In the genomic region with DNA sequence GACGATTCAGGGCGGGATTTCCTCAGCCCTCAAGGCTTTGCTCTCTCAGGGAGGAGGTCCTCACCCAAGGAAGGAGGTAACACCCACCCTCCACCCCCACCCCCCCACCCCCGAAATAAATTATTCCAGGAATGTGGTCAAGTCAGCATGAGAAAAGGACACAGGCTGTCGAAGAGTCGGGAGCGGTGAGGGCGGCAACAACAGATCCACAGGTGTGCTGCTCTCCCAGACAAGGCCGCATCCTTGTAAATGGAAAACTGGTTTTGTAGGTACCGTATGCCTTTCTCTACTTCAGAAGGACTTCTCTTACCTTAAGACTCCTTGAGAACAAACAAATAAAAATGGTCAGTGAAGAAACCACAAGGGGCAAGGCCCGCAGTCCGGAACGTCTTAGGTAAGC, we compare ENCODE assay signal across 8 mouse cellular contexts. TPM values are rescaled to one million over a fixed set of nuclear protein-coding genes. Genes with fewer than 3 reads are reported as not detected.
A peak's percentile ranks its signal among the peaks of the same experiment; 100 is the strongest.
DNase-seq lines count a peak whose midpoint lies in the region; ATAC-seq lines count a peak whose summit lies in the region.

Serbp1 (plus strand) TSS at position 200 of the 400 bp plus-strand sequence.

- no peak for ATAC-seq in forebrain, embryonic 14.5 days
- no peak for ATAC-seq in liver, embryonic 12.5 days
- ATAC-seq in stomach, embryonic 14.5 days (ENCODE audit: insufficient number of reproducible peaks, insufficient read depth, low FRiP score, low read depth) = no peak

- no peak for DNase-seq in adrenal gland, adult 18-20 months (ENCODE audit: low spot score in 2 of 2)
- DNase-seq in adrenal gland, adult (ENCODE audit: inconsistent age in 2 of 2, low spot score in 1 of 2) = no peak
- peak; percentile 98 for DNase-seq in R1 (ENCODE audit: low read depth, low spot score)
- no peak for DNase-seq in forebrain, embryonic 14.5 days (ENCODE audit: low spot score)
- no peak for DNase-seq in hindbrain, embryonic 10.5 days (ENCODE audit: low spot score)
- DNase-seq in cerebellum, postnatal 36 days = no peak

- H3K4me2 ChIP-seq in forebrain, embryonic 14.5 days (ENCODE audit: low read length) = no peak within 1 kb of the TSS
- no peak within 1 kb of the TSS for H3K4me2 ChIP-seq in liver, embryonic 12.5 days
- H3K4me2 ChIP-seq in stomach, embryonic 14.5 days (replicated peaks; ENCODE audit: low read depth, low read length) = no peak within 1 kb of the TSS

- H3K36me3 ChIP-seq in forebrain, embryonic 14.5 days (ENCODE audit: control insufficient read depth, insufficient read depth, low read length) = no peaks in the 10 kb centered on the region
- no peaks in the 10 kb centered on the region for H3K36me3 ChIP-seq in hindbrain, embryonic 10.5 days
- H3K36me3 ChIP-seq in liver, embryonic 12.5 days = no peaks in the 10 kb centered on the region
- no peaks in the 10 kb centered on the region for H3K36me3 ChIP-seq in stomach, embryonic 14.5 days (ENCODE audit: control insufficient read depth, insufficient read depth, low read length)

- 27% methylated on average over 12 of the region's 12 CpGs for WGBS in forebrain, embryonic 14.5 days
- WGBS in hindbrain, embryonic 10.5 days = 23% methylated on average over 12 of the region's 12 CpGs
- WGBS in liver, embryonic 12.5 days (ENCODE audit: insufficient replicate concordance) = 58% methylated on average over 12 of the region's 12 CpGs
- WGBS in stomach, embryonic 14.5 days = 24% methylated on average over 12 of the region's 12 CpGs

- no peaks in the 10 kb centered on the region for H3K9me3 ChIP-seq in forebrain, embryonic 14.5 days (replicated peaks; ENCODE audit: control insufficient read depth, low read length)
- H3K9me3 ChIP-seq in hindbrain, embryonic 10.5 days = no peaks in the 10 kb centered on the region
- no peaks in the 10 kb centered on the region for H3K9me3 ChIP-seq in liver, embryonic 12.5 days (replicated peaks)
- H3K9me3 ChIP-seq in stomach, embryonic 14.5 days (ENCODE audit: control insufficient read depth, low read depth, low read length) = no peaks in the 10 kb centered on the region

- no peaks in the 10 kb centered on the region for H3K27me3 ChIP-seq in forebrain, embryonic 14.5 days (replicated peaks; ENCODE audit: control insufficient read depth, insufficient read depth, low read length)
- no peaks in the 10 kb centered on the region for H3K27me3 ChIP-seq in hindbrain, embryonic 10.5 days (ENCODE audit: insufficient read depth, poor library complexity, severe bottlenecking)
- no peaks in the 10 kb centered on the region for H3K27me3 ChIP-seq in liver, embryonic 12.5 days (replicated peaks)
- H3K27me3 ChIP-seq in stomach, embryonic 14.5 days (ENCODE audit: control insufficient read depth, insufficient read depth, low read length) = no peaks in the 10 kb centered on the region

- H3K9ac ChIP-seq in forebrain, embryonic 14.5 days (ENCODE audit: low read length) = no peak within 1 kb of the TSS
- H3K9ac ChIP-seq in liver, embryonic 12.5 days = no peak within 1 kb of the TSS
- no peak within 1 kb of the TSS for H3K9ac ChIP-seq in stomach, embryonic 14.5 days (replicated peaks; ENCODE audit: low read depth, low read length)

- no peak within 1 kb of the TSS for H3K4me3 ChIP-seq in forebrain, embryonic 14.5 days (ENCODE audit: low read depth, low read length)
- H3K4me3 ChIP-seq in hindbrain, embryonic 10.5 days = no peak within 1 kb of the TSS
- no peak within 1 kb of the TSS for H3K4me3 ChIP-seq in liver, embryonic 12.5 days
- no peak within 1 kb of the TSS for H3K4me3 ChIP-seq in stomach, embryonic 14.5 days (ENCODE audit: low read depth, low read length)

- H3K4me1 ChIP-seq in forebrain, embryonic 14.5 days (ENCODE audit: control insufficient read depth, insufficient read depth, low read length) = no peaks in the 10 kb centered on the region
- H3K4me1 ChIP-seq in hindbrain, embryonic 10.5 days (replicated peaks) = peaks cover 7% of the 10 kb centered on the region; the same call in 1 of the 2 replicates
- H3K4me1 ChIP-seq in liver, embryonic 12.5 days = no peaks in the 10 kb centered on the region
- no peaks in the 10 kb centered on the region for H3K4me1 ChIP-seq in stomach, embryonic 14.5 days (ENCODE audit: control insufficient read depth, insufficient read depth, low read length)

- H3K27ac ChIP-seq in forebrain, embryonic 14.5 days (ENCODE audit: low read depth, low read length) = no peak within 1 kb of the TSS
- no peak within 1 kb of the TSS for H3K27ac ChIP-seq in hindbrain, embryonic 10.5 days
- H3K27ac ChIP-seq in liver, embryonic 12.5 days = no peak within 1 kb of the TSS
- H3K27ac ChIP-seq in stomach, embryonic 14.5 days (ENCODE audit: low read length) = no peak within 1 kb of the TSS

RNA-seq across cellular contexts. Expression of gene Serbp1, which starts in this region (rescaled TPM):
- total RNA-seq in adrenal gland, adult 18-20 months (2021) = 100 to 1,000 TPM; 263 to 321 TPM
- polyA plus RNA-seq in forebrain, embryonic 14.5 days (2014; fragmentation: Nextera tagmentation; extraction: Ambion mirVana) = 313 and 340 TPM in 2 replicates
- 346 and 483 TPM in 2 replicates for polyA plus RNA-seq in hindbrain, embryonic 10.5 days (2016; fragmentation: Nextera tagmentation; extraction: Ambion mirVana)
- polyA plus RNA-seq in liver, embryonic 12.5 days (2016; fragmentation: Nextera tagmentation; extraction: Ambion mirVana) = 513 and 532 TPM in 2 replicates
- 414 and 457 TPM in 2 replicates for polyA plus RNA-seq in stomach, embryonic 14.5 days (2014; fragmentation: Nextera tagmentation; extraction: Ambion mirVana)
